Mouse (Mus musculus): ENCODE measurements at regions not wholly inside any gene's neighbourhood (a gene's known extent, or its start where the extent isn't known, plus 50 kb on each side); places are given as distances from the start of the nearest gene placed in this dataset.
A peak's percentile ranks its signal among the peaks of the same experiment; 100 is the strongest.

DNA sequence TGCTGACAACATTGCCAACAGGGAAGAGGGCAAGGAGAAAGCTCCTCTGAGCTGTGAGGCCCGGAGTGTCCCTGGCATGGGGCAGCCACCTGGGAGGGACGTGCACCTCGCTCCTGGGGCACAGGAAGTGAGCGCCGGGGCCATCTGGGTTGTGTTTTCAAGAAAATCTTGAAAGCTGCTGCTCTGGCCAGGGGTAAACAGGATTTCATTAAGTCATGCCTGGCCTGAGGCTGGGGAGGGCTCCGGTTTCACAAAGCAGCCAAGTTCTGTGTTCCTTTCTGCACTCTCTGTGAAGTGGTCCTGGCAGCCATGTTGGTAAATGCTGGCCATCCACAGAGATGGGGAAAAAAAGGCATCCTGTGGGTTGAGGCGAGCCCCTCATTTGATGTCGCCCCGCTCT, 406.8 kb upstream of the Zmiz1 start:
- no peak for DNase-seq (ENCODE audit: low spot score in 2 of 2)

DNA sequence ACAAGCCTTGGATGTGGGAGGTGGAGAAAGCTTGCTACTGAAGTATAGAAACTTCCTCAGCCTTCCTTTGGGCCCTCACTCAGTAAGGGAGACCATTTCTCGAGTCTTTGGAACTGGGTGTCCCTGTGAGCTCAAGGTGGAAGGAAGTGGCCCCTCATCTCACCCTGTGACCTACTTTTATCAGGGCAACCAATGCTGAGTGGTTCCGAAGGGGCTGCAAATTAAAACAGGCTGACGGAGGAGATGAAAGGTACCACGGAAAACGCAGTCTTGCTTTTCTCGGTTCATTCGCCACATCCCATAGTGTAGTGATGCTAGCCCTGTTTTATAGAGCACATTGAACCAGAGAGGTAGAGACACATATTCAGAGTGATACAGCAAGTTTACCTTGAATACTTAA, 399.6 kb upstream of the Zmiz1 start:
- DNase-seq (ENCODE audit: low spot score in 2 of 2) = no peak

DNA sequence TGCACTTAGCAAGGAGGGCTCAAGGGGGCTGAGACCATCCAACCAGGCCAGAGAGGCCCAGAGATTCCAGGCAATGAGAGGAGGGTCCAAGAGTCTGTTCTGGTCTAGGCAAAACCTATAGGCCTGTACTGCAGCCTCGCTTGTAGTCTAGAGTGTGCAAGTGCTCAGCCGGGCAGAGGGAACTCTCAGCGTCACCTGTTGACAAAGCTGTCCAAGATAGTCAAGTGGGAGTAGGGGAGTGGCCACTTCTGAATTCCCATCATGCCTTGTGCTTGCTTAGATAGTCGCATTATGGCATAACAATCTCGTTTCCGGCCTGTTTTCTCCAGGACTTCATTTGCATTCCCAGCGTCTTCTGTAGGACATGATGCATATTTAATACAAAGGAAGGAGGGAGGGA, 398.7 kb upstream of the Zmiz1 start:
- no peak for DNase-seq (ENCODE audit: low spot score in 2 of 2)

DNA sequence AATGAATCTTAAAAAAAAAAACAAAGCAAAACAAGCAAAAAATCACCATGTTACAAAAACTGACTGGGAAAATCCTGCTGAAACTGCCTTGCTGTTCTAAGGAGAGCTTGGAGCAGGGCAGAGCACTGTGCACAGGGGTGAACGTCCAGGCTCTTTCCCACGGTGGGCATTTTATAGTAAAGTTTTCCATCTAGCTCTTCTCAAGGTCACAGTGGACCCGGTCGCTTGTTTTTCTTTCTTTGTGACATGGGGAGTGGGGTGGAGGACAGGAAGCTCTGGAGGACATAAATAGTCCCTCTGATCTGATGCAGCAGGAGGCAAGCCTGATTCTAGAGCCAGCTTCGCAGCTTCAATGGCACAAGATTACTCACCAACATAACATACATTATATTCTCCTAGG, 395.9 kb upstream of the Zmiz1 start:
- no peak for DNase-seq (ENCODE audit: low spot score in 2 of 2)

DNA sequence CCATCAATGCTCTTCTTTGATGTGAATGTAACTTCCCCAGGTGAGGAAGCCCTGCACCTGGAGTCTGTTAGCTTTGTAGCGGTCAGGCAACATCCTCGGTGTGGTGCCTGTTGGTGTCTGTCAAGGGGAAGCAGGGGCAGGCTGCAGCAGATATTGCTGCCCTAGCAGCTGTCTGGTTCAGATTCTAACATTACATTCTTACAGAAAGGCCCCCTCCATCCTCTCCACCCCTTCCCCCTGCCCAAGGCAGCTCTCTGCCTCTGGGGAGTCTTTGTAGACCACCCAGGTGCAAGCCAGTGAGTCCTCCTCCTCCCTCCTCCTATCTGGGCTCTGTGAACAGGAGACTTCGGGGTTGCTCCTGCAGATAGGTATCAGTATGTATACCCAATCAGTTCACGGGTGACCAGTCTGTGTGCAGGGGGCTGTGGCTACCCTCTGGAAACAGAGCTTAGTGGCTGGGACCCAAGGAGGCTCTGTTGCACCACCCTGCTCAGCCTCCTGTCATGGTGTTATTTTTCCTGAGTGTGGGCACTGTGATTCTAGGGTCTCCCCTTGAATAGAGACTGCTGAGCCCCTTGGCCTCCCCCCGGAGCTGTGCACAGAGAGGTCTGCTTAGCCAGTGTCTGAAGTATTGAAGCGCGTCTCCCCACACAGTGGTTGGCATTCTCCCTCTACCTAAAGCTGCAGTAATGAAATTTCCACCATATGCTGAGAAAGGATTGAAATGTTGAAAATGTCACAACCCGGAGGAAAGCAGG, 394.6 kb upstream of the Zmiz1 start:
- DNase-seq (ENCODE audit: low spot score in 2 of 2) = no peak

DNA sequence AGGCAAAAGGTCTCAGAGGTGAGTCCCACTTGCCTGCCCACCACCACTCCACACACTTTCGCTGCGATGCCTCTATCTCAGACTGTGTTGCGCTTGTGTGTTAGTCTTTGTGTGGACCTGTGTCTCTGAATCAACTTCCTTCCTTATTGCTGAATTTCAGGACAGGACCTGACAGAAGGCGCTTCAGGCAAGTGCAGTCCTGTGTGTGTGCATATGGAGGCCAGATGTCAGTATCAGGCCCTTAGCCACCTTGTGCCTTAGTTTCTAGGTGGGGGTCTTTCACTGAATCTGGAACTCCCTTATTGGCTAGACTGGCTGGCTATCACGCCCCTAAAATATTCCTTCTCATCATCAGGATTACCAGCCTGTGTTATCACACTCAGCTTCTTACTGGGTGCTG, 391.6 kb upstream of the Zmiz1 start:
- DNase-seq (ENCODE audit: low spot score in 2 of 2) = no peak

DNA sequence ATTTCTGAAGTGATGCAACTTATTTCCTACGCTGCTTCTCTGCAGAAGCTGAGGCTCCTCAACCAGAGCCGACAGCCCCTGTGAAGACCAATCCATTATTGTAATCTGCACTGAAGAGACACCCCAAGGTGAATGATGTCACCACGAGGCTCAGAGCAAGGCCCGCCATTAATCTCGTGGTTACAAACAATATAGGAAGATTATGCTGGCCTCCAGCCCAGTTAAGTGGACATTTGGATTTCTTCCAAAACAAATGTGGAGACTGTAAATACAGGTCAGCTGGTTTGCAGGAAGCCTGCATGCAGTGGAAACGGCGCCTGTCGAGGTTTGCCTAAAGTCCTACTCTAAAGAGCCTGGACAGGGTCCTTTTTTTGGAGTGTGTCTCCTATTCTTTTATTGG, 390.6 kb upstream of the Zmiz1 start:
- no peak for DNase-seq (ENCODE audit: low spot score in 2 of 2)

DNA sequence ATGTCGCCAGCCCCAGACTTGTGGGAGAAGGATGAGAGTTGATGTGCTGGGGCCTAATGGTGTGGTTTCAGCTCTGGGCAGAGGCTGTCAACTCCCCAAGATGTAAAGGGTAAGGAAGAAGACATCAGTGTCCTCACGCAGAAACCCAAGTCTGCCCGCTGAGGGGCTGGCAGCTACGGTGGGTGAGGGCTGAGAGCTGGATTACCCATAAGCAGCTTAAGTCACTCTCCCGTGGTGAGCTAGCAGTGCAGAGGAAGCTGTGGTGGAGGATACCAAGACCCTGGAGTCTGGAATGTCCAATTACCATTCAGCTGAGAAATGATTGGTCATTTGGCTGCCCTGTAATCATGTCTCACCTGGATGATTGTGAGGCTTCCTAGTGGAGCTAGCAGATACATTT, 385.8 kb upstream of the Zmiz1 start:
- DNase-seq (ENCODE audit: low spot score in 2 of 2) = no peak

DNA sequence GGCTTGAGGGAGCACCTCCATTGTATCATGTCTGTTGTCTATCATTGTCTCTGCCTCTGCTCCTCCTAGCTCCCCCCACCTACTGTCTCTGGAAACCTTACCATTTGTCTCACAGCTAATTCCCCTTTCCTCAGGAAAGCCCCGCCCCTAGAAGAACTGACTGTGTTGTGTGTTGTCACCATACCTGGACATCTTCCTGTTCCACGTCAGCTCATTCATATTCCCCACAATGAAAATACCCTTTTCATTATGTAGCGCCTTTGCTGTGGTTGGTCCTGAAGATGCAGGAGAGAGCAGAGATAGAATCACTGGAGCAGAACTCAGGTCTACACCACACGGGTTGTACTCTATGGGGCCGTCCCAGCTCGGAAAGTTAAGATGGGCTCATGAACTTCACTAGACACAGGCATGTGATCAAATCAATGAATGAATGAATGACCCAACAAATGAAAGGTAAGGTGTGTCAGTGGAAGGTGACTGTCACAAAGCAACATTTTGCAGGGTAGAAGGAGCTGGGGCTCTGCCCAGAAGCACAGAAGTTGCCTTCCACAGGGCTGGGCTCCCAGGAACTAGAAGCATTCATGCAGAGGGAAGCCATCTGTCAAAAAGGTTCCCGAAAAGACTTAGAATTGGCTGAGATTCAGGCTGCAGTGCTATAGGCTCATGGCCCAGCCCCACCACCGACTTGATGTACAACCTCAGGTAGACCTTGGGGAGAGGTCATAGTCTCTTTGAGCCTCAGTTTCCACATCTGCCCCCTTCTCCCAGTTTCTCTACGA, 384.8 kb upstream of the Zmiz1 start:
- no peak for DNase-seq (ENCODE audit: low spot score in 2 of 2)

DNA sequence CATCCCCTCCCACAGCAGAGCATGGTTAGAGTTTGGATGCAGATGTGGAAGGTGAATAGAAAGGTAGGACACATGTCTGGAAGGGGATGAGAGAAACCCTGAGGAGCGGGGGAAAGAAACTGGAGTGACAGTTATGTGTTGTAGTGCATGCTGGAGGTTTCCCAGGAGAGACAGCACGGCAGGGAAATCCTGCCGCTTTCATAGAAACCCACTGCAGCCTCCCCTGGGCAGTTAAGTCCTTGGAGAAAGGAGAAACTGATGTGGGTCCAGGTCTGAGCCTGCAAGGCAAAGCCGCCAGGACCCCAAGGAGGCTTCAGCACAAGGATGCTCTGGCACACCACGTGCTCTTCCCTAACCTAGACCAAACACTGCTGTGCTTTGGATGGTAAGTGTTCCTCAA, 384.1 kb upstream of the Zmiz1 start:
- DNase-seq (ENCODE audit: low spot score in 2 of 2) = no peak

DNA sequence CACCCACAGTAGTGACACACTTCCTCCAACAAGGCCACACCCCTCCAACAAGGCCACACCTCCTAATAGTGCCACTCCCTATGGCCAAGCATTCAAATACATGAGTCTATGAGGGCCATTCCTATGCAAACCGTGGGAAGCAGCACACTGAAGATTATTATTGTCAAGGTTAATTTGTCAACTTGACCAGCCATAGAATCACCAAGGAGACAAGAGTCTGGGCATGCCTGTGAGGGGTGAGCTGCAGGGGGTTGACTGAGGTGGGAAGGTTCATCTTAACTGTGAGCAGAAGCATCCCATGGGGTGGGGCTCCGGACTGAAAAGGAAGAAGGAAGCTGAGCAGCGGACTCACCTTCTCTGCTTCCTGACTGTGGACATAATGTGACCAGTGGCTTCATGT, 378.6 kb upstream of the Zmiz1 start:
- DNase-seq (ENCODE audit: low spot score in 2 of 2) = no peak

DNA sequence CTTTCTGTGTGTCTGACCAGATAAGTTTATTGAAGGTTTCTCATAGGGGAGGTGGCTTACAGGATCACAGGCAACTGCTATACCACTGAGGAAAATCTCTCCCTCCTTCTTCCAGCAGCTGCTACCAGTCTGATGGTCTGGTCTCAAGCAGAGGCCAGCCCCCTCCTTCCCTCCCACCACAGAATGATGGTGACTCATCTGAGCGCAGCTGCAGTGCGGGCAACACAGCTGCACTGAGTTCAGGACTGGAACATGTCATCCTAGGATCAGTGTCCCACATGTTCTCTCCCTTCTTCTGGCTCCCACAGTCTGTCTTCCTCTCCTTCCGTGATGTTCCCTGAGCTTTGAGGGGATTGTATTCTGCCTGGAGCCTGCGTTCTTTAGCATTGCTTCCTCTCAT, 375.1 kb upstream of the Zmiz1 start:
- no peak for DNase-seq (ENCODE audit: low spot score in 2 of 2)

DNA sequence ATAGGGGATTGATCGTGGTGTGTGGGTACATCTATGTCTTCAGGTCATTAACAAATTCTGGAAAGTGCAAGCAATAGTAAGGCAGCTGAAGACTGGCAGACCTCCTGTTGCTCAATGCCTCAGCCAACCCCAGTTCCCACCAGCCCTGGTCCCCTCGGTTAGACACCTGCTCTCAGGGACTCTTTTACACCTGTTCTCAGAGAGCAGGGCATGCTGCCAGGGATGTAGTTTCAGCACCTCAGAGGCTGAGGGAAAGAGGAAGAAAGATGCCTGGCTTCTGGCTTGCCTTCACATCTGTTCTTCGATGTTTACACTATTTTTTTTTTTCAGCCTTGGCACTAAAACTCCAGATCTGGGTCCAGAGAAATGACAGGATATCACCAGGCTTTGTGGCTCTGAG, 362.2 kb upstream of the Zmiz1 start:
- no peak for DNase-seq (ENCODE audit: low spot score in 2 of 2)

DNA sequence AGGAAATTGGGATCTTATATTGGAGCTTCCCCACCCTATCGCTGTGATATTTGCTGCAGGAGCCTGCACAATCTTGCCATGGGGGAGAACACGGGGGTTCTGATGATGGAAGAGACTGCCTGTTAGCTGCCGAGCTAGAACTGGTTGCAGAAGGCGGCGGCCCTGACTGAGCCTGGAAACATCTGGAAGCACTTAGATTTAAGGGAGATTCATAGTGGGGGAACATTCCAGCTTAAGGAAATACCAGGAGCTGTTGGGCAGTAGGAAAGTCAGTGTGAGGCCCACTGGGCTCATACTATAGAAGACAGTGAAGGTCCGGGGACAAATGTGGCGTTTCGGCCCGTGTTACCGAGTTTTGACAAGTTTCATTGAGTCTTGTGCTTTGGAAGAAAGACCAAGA, 353.6 kb upstream of the Zmiz1 start:
- no peak for DNase-seq (ENCODE audit: low spot score in 2 of 2)

DNA sequence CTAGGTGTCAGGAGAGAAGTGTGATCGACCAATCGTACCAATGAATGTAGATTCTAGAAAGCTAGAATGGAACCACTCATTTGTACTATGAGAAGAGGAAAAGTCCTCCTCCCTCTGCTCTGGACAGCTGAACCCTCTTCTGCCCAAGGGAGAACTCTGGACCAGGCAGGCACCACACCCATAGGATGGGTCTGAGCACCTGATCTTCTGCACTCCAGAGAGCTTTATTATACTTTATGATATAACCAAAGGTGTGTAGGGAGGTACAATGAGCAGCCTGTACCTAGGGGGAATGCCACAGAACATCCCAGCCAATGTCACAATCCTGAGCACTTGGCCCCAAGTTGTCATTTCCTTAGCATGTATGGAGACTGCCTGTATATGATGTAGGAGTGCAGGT, 352.5 kb upstream of the Zmiz1 start:
- DNase-seq (ENCODE audit: low spot score in 2 of 2) = no peak

DNA sequence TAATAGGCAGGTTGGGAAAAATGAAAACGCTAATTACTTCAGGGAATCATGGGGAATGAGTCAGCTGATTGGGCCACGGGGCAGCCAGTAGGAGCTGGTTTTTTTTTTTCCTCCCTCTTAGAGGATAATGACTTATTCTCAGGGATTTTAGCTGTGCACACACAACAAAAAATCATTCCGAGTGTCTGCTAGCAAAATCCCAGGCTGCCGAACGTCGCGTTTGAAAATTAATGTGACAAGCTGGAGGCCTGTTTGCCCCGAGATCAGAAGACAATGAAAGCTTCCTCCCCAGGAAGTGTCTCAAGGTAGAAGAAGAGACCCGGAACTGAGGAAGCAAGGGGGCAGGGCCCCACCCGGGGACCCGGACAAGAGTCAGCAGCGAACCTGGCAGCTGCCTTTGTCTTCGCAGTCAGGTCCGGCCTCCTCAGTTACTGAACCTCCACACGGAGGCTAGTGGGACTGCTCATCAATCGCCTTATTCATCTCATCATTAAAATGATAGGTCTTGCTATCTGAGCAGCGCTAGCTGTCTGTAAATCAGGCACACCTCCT, 350.8 kb upstream of the Zmiz1 start:
- DNase-seq (ENCODE audit: low spot score in 2 of 2) = no peak

DNA sequence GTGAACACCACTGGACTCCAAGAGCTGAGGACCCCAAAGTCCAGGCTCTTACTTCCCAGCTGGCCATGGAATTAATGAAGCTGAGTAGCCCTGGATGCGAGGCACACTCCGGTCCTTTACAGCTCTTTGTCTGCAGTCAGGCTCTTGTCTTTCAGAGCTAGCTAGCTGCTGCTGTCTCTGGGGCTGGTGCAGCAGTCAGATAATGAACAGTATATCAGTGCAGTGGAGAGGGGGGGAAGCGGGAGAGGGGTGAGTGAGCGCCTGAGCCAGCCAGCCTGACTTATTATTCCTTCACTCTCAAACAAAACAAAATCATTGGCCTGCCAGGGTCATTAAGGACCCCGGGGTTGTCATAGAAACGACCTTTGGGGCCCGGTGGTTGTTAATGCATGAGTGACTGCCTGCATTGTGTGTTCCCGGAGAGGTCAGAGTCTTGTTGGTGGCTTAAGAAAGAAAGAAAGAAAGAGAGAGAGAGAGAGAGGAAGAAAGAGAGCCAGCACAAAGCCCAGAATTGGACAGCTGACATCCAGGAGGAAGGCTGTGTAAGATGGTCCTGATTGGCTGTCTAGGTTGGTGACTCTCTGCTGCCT, 350.2 kb upstream of the Zmiz1 start:
- peak; percentile 24 to 28 for DNase-seq (ENCODE audit: low spot score in 2 of 2)

DNA sequence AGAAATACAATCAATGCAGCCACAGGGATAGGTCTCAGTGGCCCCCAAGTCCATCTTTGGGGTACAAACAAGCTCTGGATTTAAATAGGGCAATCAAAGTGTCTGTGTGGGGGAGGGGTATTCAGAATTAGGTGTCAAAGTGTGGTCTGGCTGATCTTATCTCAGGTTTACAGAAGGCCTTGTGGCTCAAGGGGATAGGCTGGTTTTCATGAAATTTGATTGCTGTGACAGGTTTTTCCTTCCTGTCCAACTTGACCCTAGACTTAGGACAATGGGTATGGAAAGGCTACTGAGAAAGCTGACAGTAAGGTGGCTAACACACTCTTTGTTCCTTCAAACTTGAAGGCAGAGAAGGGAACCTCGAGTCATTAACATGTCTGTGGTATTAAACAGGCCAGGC, 349.3 kb upstream of the Zmiz1 start:
- DNase-seq (ENCODE audit: low spot score in 2 of 2) = no peak

DNA sequence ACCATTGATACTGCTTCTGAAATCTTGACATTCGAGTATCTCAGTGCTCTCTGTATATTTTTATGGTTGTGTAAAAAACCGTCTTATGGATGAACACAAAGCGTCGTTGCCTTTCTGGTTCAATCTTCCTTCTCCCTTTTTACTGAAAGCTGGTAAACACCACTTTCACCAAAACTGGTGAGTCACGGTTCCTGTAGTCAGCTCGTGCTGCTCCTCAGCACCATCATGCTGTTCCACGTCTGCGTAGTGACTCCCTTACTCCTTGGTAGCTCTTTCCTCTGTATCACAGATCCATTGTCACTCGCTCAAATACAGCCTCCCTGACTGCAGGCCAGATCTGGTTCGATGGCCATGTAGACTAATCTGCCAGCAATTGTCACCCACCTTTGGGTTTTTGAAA, 346.2 kb upstream of the Zmiz1 start:
- no peak for DNase-seq (ENCODE audit: low spot score in 2 of 2)

DNA sequence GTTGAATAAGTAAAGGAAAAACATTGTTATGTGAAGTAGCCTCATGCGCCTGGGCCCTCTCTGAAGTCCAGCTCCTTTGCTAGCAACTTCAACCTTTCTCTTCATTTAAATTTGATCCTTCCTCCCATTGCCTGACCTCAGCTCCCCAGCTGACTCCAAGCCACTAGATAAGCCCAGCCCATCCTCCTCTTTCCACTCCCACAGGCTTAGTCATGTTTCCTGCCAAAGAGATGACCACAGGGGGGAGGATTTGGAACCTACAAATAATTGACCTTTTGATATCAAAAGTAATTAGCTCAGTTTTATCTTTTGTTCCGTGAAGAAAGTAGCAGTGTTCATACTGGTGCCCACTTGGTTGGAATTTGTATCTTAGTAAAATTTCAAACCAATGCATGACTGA, 345.7 kb upstream of the Zmiz1 start:
- no peak for DNase-seq (ENCODE audit: low spot score in 2 of 2)

DNA sequence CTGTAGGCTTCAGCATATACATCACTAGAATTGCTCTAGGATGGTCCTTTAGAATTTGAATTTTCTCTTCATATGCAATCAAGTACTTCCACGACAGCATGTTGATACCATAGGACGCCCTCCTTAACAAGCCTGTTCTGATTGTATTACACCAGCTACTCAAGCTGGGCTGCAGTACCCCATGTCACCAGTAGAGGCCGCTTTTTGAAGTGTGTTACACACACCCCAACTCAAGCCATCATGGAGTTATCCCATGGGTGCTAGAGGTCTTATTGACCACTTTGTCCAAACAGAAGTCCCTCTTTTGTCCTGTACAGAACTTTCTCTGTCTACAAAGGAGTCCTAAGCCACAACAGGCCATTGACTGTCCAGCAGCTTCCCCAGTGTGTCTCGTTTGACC, 342.6 kb upstream of the Zmiz1 start:
- peak in 1 of 2 experiments; percentile 40 for DNase-seq (ENCODE audit: low spot score in 2 of 2)

DNA sequence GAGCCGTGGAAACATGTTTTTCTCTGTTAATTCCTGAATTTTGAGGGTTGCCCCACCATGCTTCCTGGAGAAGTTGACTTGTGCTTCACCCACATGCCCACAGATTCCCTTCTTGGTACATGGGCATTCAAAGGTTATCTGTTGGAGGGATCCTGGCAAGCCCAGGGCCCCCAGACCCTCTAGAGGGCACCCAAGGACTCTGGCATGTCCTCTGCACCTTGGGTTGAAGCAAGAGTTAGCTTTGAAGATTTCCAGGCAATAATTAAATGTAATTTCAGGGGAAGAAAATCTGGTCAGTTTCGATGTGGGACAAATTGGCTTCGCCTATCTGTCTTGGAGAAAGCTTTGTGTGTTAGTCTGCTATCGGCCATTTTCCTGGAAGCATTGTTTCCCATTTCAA, 339.0 kb upstream of the Zmiz1 start:
- no peak for DNase-seq (ENCODE audit: low spot score in 2 of 2)

DNA sequence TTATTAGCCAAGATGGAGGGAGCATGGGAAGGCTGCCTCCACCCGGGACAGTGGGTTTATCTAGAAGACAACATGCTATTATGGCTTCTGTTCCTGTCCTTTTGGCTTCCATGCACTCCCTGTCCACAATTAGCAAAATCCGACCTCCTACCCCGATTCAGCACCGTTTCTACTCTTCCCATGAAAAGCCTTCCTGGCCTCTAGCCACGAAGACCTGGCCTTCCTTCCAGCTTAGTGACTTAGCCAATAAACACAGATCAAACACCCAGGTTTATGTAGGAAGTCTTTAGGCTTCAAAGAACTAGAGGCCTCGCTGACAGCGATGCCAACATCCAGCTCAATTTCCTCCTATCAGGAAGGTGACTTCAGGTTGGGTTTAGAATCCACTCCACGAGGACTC, 338.5 kb upstream of the Zmiz1 start:
- no peak for DNase-seq (ENCODE audit: low spot score in 2 of 2)

Measured in frontal cortex, postnatal 10 days (tissue).